Mouse (Mus musculus) lung, postnatal 0 days (tissue): ENCODE results near the gene Ugt1a5.

Source experiments
- CTCF ChIP-seq: IDR thresholded peaks from 2 replicates; pipeline ENCODE4 v1.5.1; 2016; ENCODE audit warnings: antibody characterized with exemption, mild to moderate bottlenecking
- EP300 ChIP-seq: IDR thresholded peaks from 2 replicates; pipeline ENCODE4 v1.6.1; 2016; ENCODE audit warnings: antibody characterized with exemption, mild to moderate bottlenecking, control low read depth

GRCm38 (mm10) chr1:88235046-88235893, 69.5 kb downstream of the Ugt1a5 start:
- TF ChIP-seq CTCF: no peak
- no peak for TF ChIP-seq EP300
